Mouse (Mus musculus): ENCODE results near the gene Tmem107. TPM values are rescaled to one million over a fixed set of nuclear protein-coding genes. Genes with fewer than 3 reads are reported as not detected.

Gene Tmem107
- polyA plus RNA-seq, 1 experiment from 2014 or later, result 47.6 TPM

DNA sequence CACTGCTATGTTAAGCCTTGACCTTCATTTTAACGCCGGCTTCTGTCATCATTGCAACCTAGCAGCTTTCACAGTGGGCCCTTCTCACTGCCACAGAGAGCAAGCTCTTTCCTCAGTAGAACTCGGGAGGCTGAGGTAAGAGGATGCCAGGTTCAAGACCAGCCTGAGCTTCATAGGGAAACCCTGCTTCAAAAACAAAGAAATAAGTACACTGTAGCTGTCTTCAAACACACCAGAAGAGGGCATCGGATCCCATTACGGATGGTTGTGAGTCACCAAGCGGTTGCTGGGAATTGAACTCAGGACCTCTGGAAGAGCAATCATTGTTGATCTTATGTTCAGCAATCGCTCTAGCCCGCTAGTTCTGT, 10.2 kb downstream of the Tmem107 start:
- Histone ChIP-seq H3K9me3 (no peaks in the 10 kb centered on the region), H3K27ac (no peak overlapping the region), H3K27me3 (replicated peaks) (no peaks in the 10 kb centered on the region), H3K9ac (no peak overlapping the region), H3K4me2 (replicated peaks) (no peak overlapping the region), H3K4me1 (replicated peaks) (no peaks in the 10 kb centered on the region), H3K4me3 (replicated peaks) (no peak overlapping the region), H3K36me3 (no peaks in the 10 kb centered on the region)
- WGBS, result 89% methylated on average over 8 of the region's 8 CpGs
- no peak for ATAC-seq

- no peak for ATAC-seq
- no peaks in the 10 kb centered on the region; the same call in 1 of the 2 replicates for H3K4me1 ChIP-seq (replicated peaks)
- no peak overlapping the region for H3K9ac ChIP-seq
- H3K9me3 ChIP-seq, result no peaks in the 10 kb centered on the region
- no peak overlapping the region for H3K4me3 ChIP-seq (replicated peaks)
- H3K4me2 ChIP-seq (replicated peaks), result no peak overlapping the region
- no peaks in the 10 kb centered on the region for H3K27me3 ChIP-seq (replicated peaks)
- no peaks in the 10 kb centered on the region for H3K36me3 ChIP-seq
- WGBS, result 71% methylated on average over 7 of the region's 7 CpGs
- no peak overlapping the region for H3K27ac ChIP-seq
These were observed 11.0 kb downstream of the Tmem107 start for GRCm38 (mm10) chr11:69081613-69082012.

GRCm38 (mm10) chr11:69085608-69086007, 15.0 kb downstream of the Tmem107 start:
- H3K27me3 ChIP-seq (replicated peaks), result no peaks in the 10 kb centered on the region
- peaks cover 22% of the 10 kb centered on the region for H3K4me1 ChIP-seq (replicated peaks)
- ATAC-seq, result no peak
- H3K9ac ChIP-seq, result no peak overlapping the region
- H3K9me3 ChIP-seq, result no peaks in the 10 kb centered on the region
- no peaks in the 10 kb centered on the region for H3K36me3 ChIP-seq
- WGBS, result 62% methylated on average over 6 of the region's 6 CpGs
- H3K27ac ChIP-seq, result no peak overlapping the region
- no peak overlapping the region for H3K4me2 ChIP-seq (replicated peaks)
- no peak overlapping the region for H3K4me3 ChIP-seq (replicated peaks)

DNA sequence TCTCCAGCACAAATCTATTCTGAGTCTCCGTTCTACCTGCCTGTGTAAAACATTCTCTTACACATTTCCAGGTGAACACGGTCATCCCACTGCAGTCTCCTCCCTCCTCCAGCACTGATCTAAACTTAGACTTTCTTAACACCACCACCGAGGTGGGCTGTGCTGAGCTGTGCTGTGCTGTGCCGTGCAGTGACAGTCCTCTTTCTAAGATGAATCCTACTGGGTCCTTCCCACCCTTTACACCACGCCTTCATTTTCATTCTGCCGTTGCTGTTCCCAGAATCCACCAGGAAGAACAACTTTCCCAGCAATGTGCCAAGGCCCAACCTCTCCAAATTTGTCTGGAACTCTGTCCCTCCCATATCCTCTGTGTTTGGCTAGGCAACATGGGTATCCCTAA, 15.8 kb downstream of the Tmem107 start:
- WGBS, result 41% methylated on average over 6 of the region's 6 CpGs
- Histone ChIP-seq H3K9ac (no peak overlapping the region), H3K4me3 (replicated peaks) (no peak overlapping the region), H3K4me2 (replicated peaks) (no peak overlapping the region), H3K27ac (peak overlapping the region; percentile 79), H3K36me3 (no peaks in the 10 kb centered on the region; the same call in 1 of the 2 replicates), H3K27me3 (replicated peaks) (no peaks in the 10 kb centered on the region), H3K9me3 (no peaks in the 10 kb centered on the region), H3K4me1 (replicated peaks) (peaks cover 24% of the 10 kb centered on the region)
- no peak for ATAC-seq

DNA sequence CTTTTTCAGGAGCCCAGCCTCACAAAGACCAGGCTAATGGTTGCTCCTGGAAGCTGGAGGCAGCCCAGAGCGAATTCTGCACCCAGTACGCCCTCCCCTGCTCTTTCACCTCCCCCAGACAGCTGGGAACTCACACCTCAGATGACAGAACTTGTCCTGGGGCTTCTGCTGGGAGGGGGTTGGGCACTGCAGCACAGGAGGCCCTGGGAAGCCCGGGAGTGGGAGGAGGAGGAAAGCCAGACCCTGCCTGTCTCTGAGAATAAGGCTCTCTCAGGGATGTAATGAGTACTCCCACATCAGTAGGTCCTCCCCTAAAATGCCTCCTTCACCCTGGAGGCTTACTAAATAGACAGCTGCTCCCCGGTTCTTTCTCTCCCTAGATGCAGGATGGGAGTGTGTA, 16.5 kb downstream of the Tmem107 start:
- Histone ChIP-seq H3K4me3 (replicated peaks) (no peak overlapping the region), H3K36me3 (no peaks in the 10 kb centered on the region; the same call in 1 of the 2 replicates), H3K27ac (peak overlapping the region; percentile 79), H3K4me2 (replicated peaks) (no peak overlapping the region), H3K4me1 (replicated peaks) (peaks cover 28% of the 10 kb centered on the region), H3K27me3 (replicated peaks) (no peaks in the 10 kb centered on the region), H3K9ac (no peak overlapping the region; the same call in 1 of the 2 replicates), H3K9me3 (no peaks in the 10 kb centered on the region)
- ATAC-seq, result peak; percentile 28; the same call in 1 of the 2 replicates
- 40% methylated on average over 4 of the region's 4 CpGs for WGBS

- Histone ChIP-seq H3K9me3 (no peaks in the 10 kb centered on the region), H3K4me2 (replicated peaks) (peak overlapping the region; percentile 85), H3K4me3 (replicated peaks) (no peak overlapping the region), H3K27ac (peak overlapping the region; percentile 79), H3K9ac (no peak overlapping the region), H3K27me3 (replicated peaks) (no peaks in the 10 kb centered on the region), H3K4me1 (replicated peaks) (peaks cover 28% of the 10 kb centered on the region), H3K36me3 (peaks cover 2% of the 10 kb centered on the region; the same call in 1 of the 2 replicates)
- WGBS, result 56% methylated on average over 2 of the region's 2 CpGs
- ATAC-seq, result no peak
These were observed 17.0 kb downstream of the Tmem107 start for GRCm38 (mm10) chr11:69087597-69087996.

DNA sequence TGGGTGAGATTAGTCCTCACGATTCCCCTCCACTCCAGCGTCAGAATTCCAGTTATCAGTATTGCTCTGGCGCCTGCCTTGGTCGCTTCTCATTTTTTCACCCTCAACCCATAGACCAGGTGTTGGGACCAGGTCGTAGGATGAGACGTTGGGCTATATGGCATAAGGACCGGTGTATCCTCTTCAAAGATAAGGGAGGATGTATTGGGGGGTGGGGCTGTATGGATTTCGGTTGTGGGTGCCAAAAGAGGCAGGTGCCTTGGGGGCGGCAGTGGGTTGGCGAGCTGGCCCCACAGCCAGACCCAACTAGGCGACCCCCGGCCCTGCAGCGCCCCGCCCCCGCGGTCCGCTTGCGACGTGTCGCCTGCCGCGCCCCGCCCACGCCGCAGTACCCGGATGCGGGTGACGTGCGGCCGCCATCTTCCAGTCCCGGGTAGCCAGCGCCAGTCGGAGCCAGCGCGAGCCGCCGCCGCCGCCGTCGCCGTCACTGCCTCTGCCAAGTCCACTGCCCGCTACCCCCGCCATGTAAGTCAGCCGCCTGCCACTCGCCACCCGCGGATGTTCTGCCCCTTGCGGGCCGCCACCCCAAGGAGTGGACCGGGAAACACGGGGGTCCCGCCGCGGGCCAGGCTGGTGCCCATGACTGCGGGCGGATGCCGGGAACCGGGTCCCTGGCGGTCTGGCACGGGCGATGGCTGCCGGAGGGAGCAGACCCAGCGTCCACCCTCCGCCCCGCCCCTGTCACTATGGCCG, 17.7 kb downstream of the Tmem107 start, which contains the start of gene Vamp2:
Vamp2 (plus strand) TSS at position 388 of the 753 bp plus-strand sequence.
- Histone ChIP-seq H3K27ac (peak within 1 kb of the TSS; percentile 93), H3K4me1 (replicated peaks) (peaks cover 28% of the 10 kb centered on the region)
- under 1% methylated on average over 61 of the region's 67 CpGs for WGBS

DNA sequence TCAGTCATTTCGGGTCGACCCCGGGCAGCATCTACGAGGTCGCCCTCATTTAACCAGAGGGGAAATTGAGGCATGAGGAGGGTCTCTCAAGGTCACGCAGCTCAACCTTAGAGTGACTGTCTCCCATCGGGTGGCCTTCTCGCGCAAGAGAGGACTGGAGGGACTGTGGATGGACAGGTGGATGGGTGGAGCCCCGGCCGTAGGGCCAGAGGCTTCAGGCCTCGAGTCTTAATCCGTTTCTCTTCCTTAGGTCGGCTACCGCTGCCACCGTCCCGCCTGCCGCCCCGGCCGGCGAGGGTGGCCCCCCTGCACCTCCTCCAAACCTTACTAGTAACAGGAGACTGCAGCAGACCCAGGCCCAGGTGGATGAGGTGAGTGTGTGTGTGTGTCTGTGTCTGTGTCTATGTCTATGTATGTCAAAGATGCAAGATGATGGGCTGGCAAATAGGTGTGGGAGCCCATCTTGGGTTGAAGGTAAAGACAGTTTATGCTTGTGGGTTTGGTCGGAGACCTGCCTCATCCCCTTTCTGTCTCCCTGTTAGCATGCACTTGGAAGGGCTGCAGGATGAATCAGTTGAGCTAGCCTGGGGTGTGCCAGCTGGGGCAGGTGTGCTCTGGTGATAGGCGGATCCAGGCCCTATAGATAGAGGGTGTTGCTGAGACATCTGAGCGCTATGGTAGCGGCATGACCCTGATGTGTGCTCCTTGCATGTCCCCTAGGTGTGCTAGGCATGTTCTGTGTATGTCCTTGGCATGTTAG, 18.4 kb downstream of the Tmem107 start:
- peak; percentile 42 for ATAC-seq
- no peaks in the 10 kb centered on the region for H3K27me3 ChIP-seq (replicated peaks)
- H3K9ac ChIP-seq, result peak overlapping the region; percentile 100
- H3K36me3 ChIP-seq, result peaks cover 3% of the 10 kb centered on the region; the same call in 1 of the 2 replicates
- no peaks in the 10 kb centered on the region for H3K9me3 ChIP-seq
- H3K27ac ChIP-seq, result peak overlapping the region; percentile 93
- peak overlapping the region; percentile 85 for H3K4me2 ChIP-seq (replicated peaks)
- H3K4me3 ChIP-seq (replicated peaks), result peak overlapping the region; percentile 99
- H3K4me1 ChIP-seq (replicated peaks), result peaks cover 30% of the 10 kb centered on the region
- WGBS, result 9% methylated on average over 25 of the region's 25 CpGs

More for the DNA sequence above, 17.7 kb downstream of the Tmem107 start, which contains the start of gene Vamp2:
- Histone ChIP-seq H3K4me3 (replicated peaks) (peak within 1 kb of the TSS; percentile 99), H3K36me3 (peaks cover 3% of the 10 kb centered on the region; the same call in 1 of the 2 replicates), H3K27me3 (replicated peaks) (no peaks in the 10 kb centered on the region), H3K4me2 (replicated peaks) (peak within 1 kb of the TSS; percentile 85), H3K9ac (peak within 1 kb of the TSS; percentile 100), H3K9me3 (no peaks in the 10 kb centered on the region)
- peak; percentile 79 for ATAC-seq

- Histone ChIP-seq H3K4me1 (replicated peaks) (peaks cover 32% of the 10 kb centered on the region), H3K36me3 (peaks cover 3% of the 10 kb centered on the region; the same call in 1 of the 2 replicates), H3K9ac (peak overlapping the region; percentile 100), H3K27ac (0 out of 2 replicates have a peak overlapping the region, but pooled peaks have one; percentile 6), H3K4me2 (replicated peaks) (peak overlapping the region; percentile 85), H3K9me3 (no peaks in the 10 kb centered on the region), H3K27me3 (replicated peaks) (no peaks in the 10 kb centered on the region), H3K4me3 (replicated peaks) (peak overlapping the region; percentile 99)
- no peak for ATAC-seq
- WGBS, result 84% methylated on average over 12 of the region's 12 CpGs
These were observed 19.1 kb downstream of the Tmem107 start for GRCm38 (mm10) chr11:69089616-69090290.

DNA sequence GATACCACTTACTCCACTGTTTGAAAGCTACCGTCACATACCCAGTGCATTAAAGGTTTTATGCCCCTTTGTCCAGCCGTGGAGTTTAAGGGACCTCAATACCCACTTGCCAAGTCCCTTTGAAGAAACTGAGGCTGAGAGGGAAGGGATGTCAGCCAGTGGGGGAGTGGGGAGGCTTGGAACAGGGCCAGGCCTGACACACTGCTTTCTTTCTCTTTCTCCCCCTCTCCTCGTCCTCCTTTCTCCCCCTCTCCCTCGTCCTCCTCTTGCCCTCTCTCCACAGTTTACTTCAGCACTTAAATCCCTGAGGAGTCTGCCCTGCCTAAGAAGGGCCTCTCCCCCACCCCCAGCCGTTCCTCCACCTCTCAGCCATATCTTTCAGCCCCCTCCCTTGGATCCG, 19.8 kb downstream of the Tmem107 start:
- H3K36me3 ChIP-seq, result peaks cover 3% of the 10 kb centered on the region; the same call in 1 of the 2 replicates
- peaks cover 32% of the 10 kb centered on the region for H3K4me1 ChIP-seq (replicated peaks)
- peak overlapping the region; percentile 85; the same call in 1 of the 2 replicates for H3K4me2 ChIP-seq (replicated peaks)
- 49% methylated on average over 6 of the region's 6 CpGs for WGBS
- H3K9me3 ChIP-seq, result no peaks in the 10 kb centered on the region
- H3K9ac ChIP-seq, result no peak overlapping the region
- ATAC-seq, result no peak
- H3K4me3 ChIP-seq (replicated peaks), result no peak overlapping the region
- no peaks in the 10 kb centered on the region for H3K27me3 ChIP-seq (replicated peaks)
- 0 out of 2 replicates have a peak overlapping the region, but pooled peaks have one; percentile 6 for H3K27ac ChIP-seq

GRCm38 (mm10) chr11:69091566-69092385, 21.2 kb downstream of the Tmem107 start:
- H3K27me3 ChIP-seq (replicated peaks), result no peaks in the 10 kb centered on the region
- peaks cover 3% of the 10 kb centered on the region; the same call in 1 of the 2 replicates for H3K36me3 ChIP-seq
- no peak overlapping the region for H3K27ac ChIP-seq
- no peak for ATAC-seq
- peaks cover 38% of the 10 kb centered on the region for H3K4me1 ChIP-seq (replicated peaks)
- H3K4me3 ChIP-seq (replicated peaks), result no peak overlapping the region
- H3K4me2 ChIP-seq (replicated peaks), result no peak overlapping the region
- H3K9me3 ChIP-seq, result no peaks in the 10 kb centered on the region
- 64% methylated on average over 7 of the region's 7 CpGs for WGBS
- peak overlapping the region; percentile 8; the same call in 1 of the 2 replicates for H3K9ac ChIP-seq

Data from intestine, embryonic 15.5 days (tissue).